Comparison of ENCODE assay signal across 8 mouse cellular contexts in the genomic region with DNA sequence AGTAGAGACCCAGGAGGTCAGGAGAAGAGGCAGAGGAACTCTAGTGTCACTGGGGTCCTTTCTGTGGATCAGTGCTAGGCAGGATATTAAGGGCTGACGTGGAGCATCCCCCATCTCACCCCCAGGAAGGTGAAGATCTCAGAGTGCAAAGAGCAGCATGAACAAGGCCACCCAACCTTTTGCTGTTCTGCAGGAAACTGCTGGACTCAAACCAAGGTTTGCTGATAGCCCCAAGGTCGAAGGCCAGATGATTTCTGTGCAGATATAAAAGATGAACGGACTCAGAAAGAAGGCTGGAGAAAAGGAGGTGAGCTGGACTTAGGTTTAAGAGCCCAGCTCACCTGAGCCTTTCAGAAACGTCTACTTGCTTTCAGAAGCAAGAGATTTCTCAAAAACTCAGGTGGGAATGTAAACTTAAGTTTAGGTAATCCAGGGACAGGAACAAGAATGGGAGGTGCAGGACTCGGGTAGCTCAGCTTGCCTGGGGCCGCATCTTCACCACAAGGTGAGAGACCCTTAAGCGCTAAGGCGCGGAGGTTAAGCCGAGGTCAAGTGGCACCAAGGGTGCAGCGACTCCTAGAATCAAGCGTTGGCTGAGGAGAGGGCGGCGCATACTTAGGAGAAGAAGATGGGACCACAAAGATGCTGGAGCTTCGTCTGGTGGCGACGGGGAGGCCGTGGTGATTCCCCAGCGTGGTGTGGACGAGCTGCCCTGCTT. TPM values are rescaled to one million over a fixed set of nuclear protein-coding genes. Genes with fewer than 3 reads are reported as not detected.
DNase-seq lines count a peak whose midpoint lies in the region; ATAC-seq and TF ChIP-seq lines count a peak whose summit lies in the region.

No protein-coding gene starts in this region.

- no peak for TF ChIP-seq CTCF in forebrain, postnatal 0 days (IDR thresholded peaks at IDR 0.05; ENCODE audit: low read depth)

- no peaks in the 10 kb centered on the region for H3K9me3 ChIP-seq in heart, embryonic 11.5 days (replicated peaks; ENCODE audit: control insufficient read depth, low read length)
- H3K9me3 ChIP-seq in ES-E14 (ENCODE audit: control insufficient read depth, insufficient read depth, low read depth, low read length), result no peaks in the 10 kb centered on the region
- H3K9me3 ChIP-seq in forebrain, postnatal 0 days (ENCODE audit: low read length), result no peaks in the 10 kb centered on the region
- H3K9me3 ChIP-seq in liver, embryonic 15.5 days (replicated peaks), result no peaks in the 10 kb centered on the region

- WGBS in heart, embryonic 11.5 days (ENCODE audit: insufficient replicate concordance), result 7% methylated on average over 20 of the region's 20 CpGs
- 11% methylated on average over 20 of the region's 20 CpGs for WGBS in forebrain, postnatal 0 days
- 7% methylated on average over 20 of the region's 20 CpGs for WGBS in liver, embryonic 15.5 days (ENCODE audit: insufficient replicate concordance)

- peak overlapping the region; percentile 72 for H3K9ac ChIP-seq in heart, embryonic 11.5 days (ENCODE audit: low read depth, low read length)
- peak overlapping the region; percentile 63 for H3K9ac ChIP-seq in ES-E14 (ENCODE audit: insufficient read depth, low read depth, low read length, poor library complexity, severe bottlenecking)
- H3K9ac ChIP-seq in forebrain, postnatal 0 days, result peak overlapping the region; percentile 74
- no peak overlapping the region for H3K9ac ChIP-seq in liver, embryonic 15.5 days

- H3K4me1 ChIP-seq in heart, embryonic 11.5 days (ENCODE audit: control insufficient read depth, insufficient read depth, low read length), result peaks cover 28% of the 10 kb centered on the region
- H3K4me1 ChIP-seq in ES-E14 (ENCODE audit: control insufficient read depth in 2 of 2, insufficient read depth in 2 of 2, low read length in 2 of 2, poor library complexity in 1 of 2), result peaks cover under 1 to 7% of the 10 kb centered on the region in 2 experiments; a peak in 2 of 4 replicates
- peaks cover 12% of the 10 kb centered on the region for H3K4me1 ChIP-seq in forebrain, postnatal 0 days (ENCODE audit: insufficient read depth)
- H3K4me1 ChIP-seq in liver, embryonic 15.5 days (replicated peaks), result peaks cover 14% of the 10 kb centered on the region

- DNase-seq in heart, adult 18-20 months, result no peak
- DNase-seq in ES-E14 (ENCODE audit: low read depth, low spot score), result no peak
- no peak for DNase-seq in forebrain, postnatal 0 days
- DNase-seq in retina, embryonic 14.5 days (ENCODE audit: low spot score), result no peak
- DNase-seq in adrenal gland, adult 18-20 months (ENCODE audit: low spot score in 2 of 2), result no peak

- peak overlapping the region; percentile 70 for H3K4me2 ChIP-seq in heart, embryonic 11.5 days
- H3K4me2 ChIP-seq in forebrain, postnatal 0 days (ENCODE audit: low read depth), result peak overlapping the region; percentile 70
- peak overlapping the region; percentile 69 for H3K4me2 ChIP-seq in liver, embryonic 15.5 days

- H3K36me3 ChIP-seq in heart, embryonic 11.5 days (ENCODE audit: control insufficient read depth, insufficient read depth, low read length), result no peaks in the 10 kb centered on the region
- no peaks in the 10 kb centered on the region for H3K36me3 ChIP-seq in ES-E14 (ENCODE audit: control insufficient read depth, insufficient read depth, low read length, poor library complexity, severe bottlenecking)
- H3K36me3 ChIP-seq in forebrain, postnatal 0 days (ENCODE audit: insufficient read depth), result peaks cover 3% of the 10 kb centered on the region; the same call in 1 of the 2 replicates
- H3K36me3 ChIP-seq in liver, embryonic 15.5 days (replicated peaks), result no peaks in the 10 kb centered on the region

- peak overlapping the region; percentile 76 for H3K4me3 ChIP-seq in heart, embryonic 11.5 days (ENCODE audit: low read depth, low read length)
- H3K4me3 ChIP-seq in ES-E14 (ENCODE audit: insufficient read depth in 1 of 2, low read depth in 1 of 2, low read length in 2 of 2, poor library complexity in 1 of 2, severe bottlenecking in 1 of 2), result peak overlapping the region; percentile 82 to 85
- H3K4me3 ChIP-seq in forebrain, postnatal 0 days (ENCODE audit: low read depth, low read length), result peak overlapping the region; percentile 85
- peak overlapping the region; percentile 53 for H3K4me3 ChIP-seq in liver, embryonic 15.5 days (replicated peaks)

- ATAC-seq in heart, embryonic 11.5 days (replicated peaks; ENCODE audit: insufficient number of reproducible peaks, low FRiP score, low TSS enrichment), result no peak
- no peak for ATAC-seq in forebrain, postnatal 0 days
- no peak for ATAC-seq in liver, embryonic 15.5 days (ENCODE audit: insufficient read depth)
- no peak for ATAC-seq in megakaryocyte progenitor cell, adult 5-6 weeks (replicated peaks; ENCODE audit: poor library complexity)

- H3K27ac ChIP-seq in heart, embryonic 11.5 days (ENCODE audit: low read depth, low read length), result no peak overlapping the region
- no peak overlapping the region for H3K27ac ChIP-seq in ES-E14 (ENCODE audit: insufficient read depth, low read depth, low read length, poor library complexity, severe bottlenecking)
- H3K27ac ChIP-seq in forebrain, postnatal 0 days (ENCODE audit: low read depth, low read length), result peak overlapping the region; percentile 77; the same call in 1 of the 2 replicates
- no peak overlapping the region for H3K27ac ChIP-seq in liver, embryonic 15.5 days (replicated peaks)

- in situ Hi-C loops in ES-E14 (cut with MboI; ENCODE audit: low sequenced_read_pairs in 2 of 2, unreplicated experiment in 2 of 2), result no loop called here

- H3K27me3 ChIP-seq in heart, embryonic 11.5 days (ENCODE audit: control insufficient read depth, insufficient read depth, low read length), result peaks cover 46% of the 10 kb centered on the region
- no peaks in the 10 kb centered on the region for H3K27me3 ChIP-seq in forebrain, postnatal 0 days (ENCODE audit: insufficient read depth, low read length)
- peaks cover 93% of the 10 kb centered on the region for H3K27me3 ChIP-seq in liver, embryonic 15.5 days

TF ChIP-seq in ES-E14, 5 proteins besides CTCF, POLR2A, EP300 and RAD21:
- no peak for TF ChIP-seq MAFK (IDR thresholded peaks at IDR 0.05; ENCODE audit: insufficient read depth, low read depth, low read length)
- TF ChIP-seq HCFC1 (IDR thresholded peaks at IDR 0.05; ENCODE audit: borderline replicate concordance, insufficient read depth, low read length), result no peak
- no peak for TF ChIP-seq CHD2 (IDR thresholded peaks at IDR 0.05; ENCODE audit: low read depth, low read length)
- no peak for TF ChIP-seq ZNF384 (IDR thresholded peaks at IDR 0.05; ENCODE audit: low read depth, low read length)
- TF ChIP-seq ZC3H11A (IDR thresholded peaks at IDR 0.05; ENCODE audit: borderline replicate concordance, low read depth, low read length), result no peak

RNA-seq across cellular contexts. Expression of gene Ebf4, which starts 0.6 kb away (rescaled TPM):
- 0.58 and 1.1 TPM in 2 replicates for polyA plus RNA-seq in heart, embryonic 11.5 days (2014; fragmentation: Nextera tagmentation; extraction: Ambion mirVana)
- under 1 TPM; 0.30 to 0.44 TPM for total RNA-seq in heart, adult 18-20 months (2021)
- total RNA-seq in ES-E14 (2012; rRNA removed), result 0.58 and 0.62 TPM in 2 replicates
- 9.3 and 15.1 TPM in 2 replicates for total RNA-seq in forebrain, postnatal 0 days (2014; rRNA removed)
- 3.5 and 4.8 TPM in 2 replicates for polyA plus RNA-seq in forebrain, postnatal 0 days (2015; fragmentation: Nextera tagmentation; extraction: Ambion mirVana)
- polyA plus RNA-seq in liver, embryonic 15.5 days (2015; fragmentation: Nextera tagmentation; extraction: Ambion mirVana), result 0.12 and 0.16 TPM in 2 replicates
- total RNA-seq in adrenal gland, adult 18-20 months (2021), result 1 to 10 TPM; 3.7 to 4.4 TPM
- not detected in 2 replicates for total RNA-seq in megakaryocyte progenitor cell, adult 5-6 weeks (2015)
- not detected in 2 replicates for total RNA-seq in megakaryocyte progenitor cell, adult 5-6 weeks (2017)

RNA-seq across cellular contexts. Expression of gene Idh3b, which starts 10.0 kb away (rescaled TPM):
- polyA plus RNA-seq in heart, embryonic 11.5 days (2014; fragmentation: Nextera tagmentation; extraction: Ambion mirVana), result 234 and 249 TPM in 2 replicates
- 100 to 1,000 TPM; 811 to 856 TPM for total RNA-seq in heart, adult 18-20 months (2021)
- total RNA-seq in ES-E14 (2012; rRNA removed), result 100 and 129 TPM in 2 replicates
- total RNA-seq in forebrain, postnatal 0 days (2014; rRNA removed), result 137 and 175 TPM in 2 replicates
- polyA plus RNA-seq in forebrain, postnatal 0 days (2015; fragmentation: Nextera tagmentation; extraction: Ambion mirVana), result 151 and 169 TPM in 2 replicates
- 101 and 113 TPM in 2 replicates for polyA plus RNA-seq in liver, embryonic 15.5 days (2015; fragmentation: Nextera tagmentation; extraction: Ambion mirVana)
- 100 to 1,000 TPM; 406 to 739 TPM for total RNA-seq in adrenal gland, adult 18-20 months (2021)
- 160 and 172 TPM in 2 replicates for total RNA-seq in megakaryocyte progenitor cell, adult 5-6 weeks (2015)
- 108 and 165 TPM in 2 replicates for total RNA-seq in megakaryocyte progenitor cell, adult 5-6 weeks (2017)

RNA-seq across cellular contexts. Expression of gene Nop56, which starts 20.1 kb away (rescaled TPM):
- 181 and 200 TPM in 2 replicates for polyA plus RNA-seq in heart, embryonic 11.5 days (2014; fragmentation: Nextera tagmentation; extraction: Ambion mirVana)
- total RNA-seq in heart, adult 18-20 months (2021), result 10 to 100 TPM; 29.0 to 40.2 TPM
- 1,148 and 1,555 TPM in 2 replicates for total RNA-seq in ES-E14 (2012; rRNA removed)
- total RNA-seq in forebrain, postnatal 0 days (2014; rRNA removed), result 173 and 183 TPM in 2 replicates
- 220 and 243 TPM in 2 replicates for polyA plus RNA-seq in forebrain, postnatal 0 days (2015; fragmentation: Nextera tagmentation; extraction: Ambion mirVana)
- polyA plus RNA-seq in liver, embryonic 15.5 days (2015; fragmentation: Nextera tagmentation; extraction: Ambion mirVana), result 140 and 149 TPM in 2 replicates
- total RNA-seq in adrenal gland, adult 18-20 months (2021), result 100 to 1,000 TPM; 118 to 134 TPM
- 433 and 507 TPM in 2 replicates for total RNA-seq in megakaryocyte progenitor cell, adult 5-6 weeks (2015)
- 455 and 508 TPM in 2 replicates for total RNA-seq in megakaryocyte progenitor cell, adult 5-6 weeks (2017)
